In the genomic region with DNA sequence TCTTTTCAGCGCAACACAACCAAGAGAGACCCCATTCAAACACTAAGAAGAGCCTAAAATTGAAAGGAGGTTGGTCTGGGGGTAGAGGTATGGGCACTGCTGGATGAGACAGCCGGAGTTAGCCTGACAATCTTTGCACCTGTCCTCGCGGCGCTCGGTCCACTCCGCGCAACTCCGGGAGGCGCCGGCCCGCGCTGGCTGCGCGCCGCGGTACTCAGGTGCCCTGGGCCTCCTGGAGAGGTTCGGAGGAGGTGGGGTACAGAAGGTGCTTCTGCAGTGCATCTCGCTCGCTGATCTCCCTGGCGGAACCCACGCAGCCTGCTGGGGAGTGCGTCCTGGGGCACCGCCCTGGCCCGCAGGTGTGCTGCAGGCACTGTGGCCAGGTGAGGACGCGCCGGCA, we compare ENCODE assay signal across 8 mouse cellular contexts. TPM values are rescaled to one million over a fixed set of nuclear protein-coding genes. Genes with fewer than 3 reads are reported as not detected.
DNase-seq lines count a peak whose midpoint lies in the region; ATAC-seq lines count a peak whose summit lies in the region.

A gene (minus strand): TSS at position 363 of the 400 bp plus-strand sequence.

- peak within 1 kb of the TSS; percentile 85 for H3K4me2 ChIP-seq in heart, embryonic 11.5 days
- peak within 1 kb of the TSS; percentile 98 for H3K4me2 ChIP-seq in hindbrain, embryonic 14.5 days (replicated peaks)
- peak within 1 kb of the TSS; percentile 93 for H3K4me2 ChIP-seq in midbrain, embryonic 11.5 days

- no peak within 1 kb of the TSS for H3K27ac ChIP-seq in heart, embryonic 11.5 days (ENCODE audit: low read depth, low read length)
- H3K27ac ChIP-seq in hindbrain, embryonic 14.5 days = peak within 1 kb of the TSS; percentile 82
- peak within 1 kb of the TSS; percentile 4; the same call in 1 of the 2 replicates for H3K27ac ChIP-seq in midbrain, embryonic 11.5 days (ENCODE audit: low read depth, low read length)

- H3K9me3 ChIP-seq in heart, embryonic 11.5 days (replicated peaks; ENCODE audit: control insufficient read depth, low read length) = no peaks in the 10 kb centered on the region
- no peaks in the 10 kb centered on the region for H3K9me3 ChIP-seq in hindbrain, embryonic 14.5 days (ENCODE audit: control insufficient read depth, low read length)
- H3K9me3 ChIP-seq in midbrain, embryonic 11.5 days (ENCODE audit: control insufficient read depth, low read length) = no peaks in the 10 kb centered on the region

- peaks cover 10% of the 10 kb centered on the region for H3K27me3 ChIP-seq in heart, embryonic 11.5 days (ENCODE audit: control insufficient read depth, insufficient read depth, low read length)
- H3K27me3 ChIP-seq in hindbrain, embryonic 14.5 days (ENCODE audit: control insufficient read depth, insufficient read depth, low read length) = no peaks in the 10 kb centered on the region
- H3K27me3 ChIP-seq in midbrain, embryonic 11.5 days (ENCODE audit: control insufficient read depth, insufficient read depth, low read length) = peaks cover 5% of the 10 kb centered on the region

- 3% methylated on average over 28 of the region's 28 CpGs for WGBS in heart, embryonic 11.5 days (ENCODE audit: insufficient replicate concordance)
- WGBS in hindbrain, embryonic 14.5 days = under 1% methylated on average over 28 of the region's 28 CpGs
- 1% methylated on average over 28 of the region's 28 CpGs for WGBS in midbrain, embryonic 11.5 days

- intact Hi-C loops in heart, postnatal 25 days (cut with DNase I) = no loop called here

- DNase-seq in heart, postnatal 25 days (ENCODE audit: low spot score) = no peak
- peak; percentile 15 for DNase-seq in ZHBTc4 (ENCODE audit: low read depth, low spot score)
- DNase-seq in hindbrain, embryonic 14.5 days (ENCODE audit: low spot score) = no peak
- peak; percentile 92 for DNase-seq in midbrain, embryonic 11.5 days (ENCODE audit: low spot score, missing footprints)
- no peak for DNase-seq in spleen, adult 12 weeks (ENCODE audit: low spot score)
- DNase-seq in urinary bladder, postnatal 4 days (ENCODE audit: low spot score in 2 of 2) = no peak
- DNase-seq in ovary, adult 18-20 months (ENCODE audit: low spot score) = no peak

- ATAC-seq in heart, embryonic 11.5 days (replicated peaks; ENCODE audit: insufficient number of reproducible peaks, low FRiP score, low TSS enrichment) = no peak
- peak; percentile 71 for ATAC-seq in hindbrain, embryonic 14.5 days (ENCODE audit: low FRiP score)
- ATAC-seq in midbrain, embryonic 11.5 days (ENCODE audit: low FRiP score) = peak; percentile 51

- 0 out of 2 replicates have a peak, but pooled peaks cover 3% of the 10 kb centered on the region for H3K4me1 ChIP-seq in heart, embryonic 11.5 days (ENCODE audit: control insufficient read depth, insufficient read depth, low read length)
- no peaks in the 10 kb centered on the region for H3K4me1 ChIP-seq in hindbrain, embryonic 14.5 days (replicated peaks; ENCODE audit: control insufficient read depth, insufficient read depth, low read length)
- no peaks in the 10 kb centered on the region for H3K4me1 ChIP-seq in midbrain, embryonic 11.5 days (ENCODE audit: control insufficient read depth, insufficient read depth, low read length)

- H3K4me3 ChIP-seq in heart, embryonic 11.5 days (ENCODE audit: low read depth, low read length) = peak within 1 kb of the TSS; percentile 46
- peak within 1 kb of the TSS; percentile 46 for H3K4me3 ChIP-seq in hindbrain, embryonic 14.5 days (replicated peaks; ENCODE audit: low read length)
- peak within 1 kb of the TSS; percentile 30 for H3K4me3 ChIP-seq in midbrain, embryonic 11.5 days (ENCODE audit: low read depth, low read length)

- no peak within 1 kb of the TSS for H3K9ac ChIP-seq in heart, embryonic 11.5 days (ENCODE audit: low read depth, low read length)
- H3K9ac ChIP-seq in hindbrain, embryonic 14.5 days = peak within 1 kb of the TSS; percentile 71
- H3K9ac ChIP-seq in midbrain, embryonic 11.5 days (ENCODE audit: low read length) = peak within 1 kb of the TSS; percentile 56

- no peaks in the 10 kb centered on the region for H3K36me3 ChIP-seq in heart, embryonic 11.5 days (ENCODE audit: control insufficient read depth, insufficient read depth, low read length)
- no peaks in the 10 kb centered on the region for H3K36me3 ChIP-seq in hindbrain, embryonic 14.5 days (replicated peaks; ENCODE audit: control insufficient read depth, insufficient read depth)
- no peaks in the 10 kb centered on the region for H3K36me3 ChIP-seq in midbrain, embryonic 11.5 days (ENCODE audit: control insufficient read depth, insufficient read depth, low read length)

RNA-seq across cellular contexts. Expression of the gene that starts here (rescaled TPM):
- 2.3 and 2.5 TPM in 2 replicates for polyA plus RNA-seq in heart, embryonic 11.5 days (2014; fragmentation: Nextera tagmentation; extraction: Ambion mirVana)
- total RNA-seq in heart, postnatal 25 days (2021) = 1 to 10 TPM in 1 of 2 experiments, under 1 TPM in 1; 0.34 to 1.2 TPM
- polyA plus RNA-seq in hindbrain, embryonic 14.5 days (2014; fragmentation: Nextera tagmentation; extraction: Ambion mirVana) = 172 and 195 TPM in 2 replicates
- polyA plus RNA-seq in midbrain, embryonic 11.5 days (2014; fragmentation: Nextera tagmentation; extraction: Ambion mirVana) = 93.7 and 103 TPM in 2 replicates

Comparison
In these comparisons a context has a peak if more than half of its experiments do, and no peak if none do; other contexts are left out.
1. RNA of the gene that starts here (polyA plus RNA-seq): 172 to 195 TPM in hindbrain, embryonic 14.5 days and 93.7 to 103 TPM in midbrain, embryonic 11.5 days; 2.3 to 2.5 TPM in heart, embryonic 11.5 days; every median in the first group is over 10 times any median in the second.
2. DNase-seq: peak in ZHBTc4 (single experiment) and midbrain, embryonic 11.5 days (single experiment); none in heart, postnatal 25 days (single experiment), hindbrain, embryonic 14.5 days (single experiment), spleen, adult 12 weeks (single experiment), urinary bladder, postnatal 4 days (0 of 2) and ovary, adult 18-20 months (single experiment).
3. Peak in every context shown above with its lines, with median percentiles within 50 percentile points of each other: H3K4me2 ChIP-seq and H3K4me3 ChIP-seq.